Mouse (Mus musculus): Measurements from ENCODE around the gene Stard9. TPM values are rescaled to one million over a fixed set of nuclear protein-coding genes. Genes with fewer than 3 reads are reported as not detected.

Gene Stard9
- total and polyA plus RNA-seq, 3 experiments, result 0.23 to 0.81 (median 0.76) TPM

DNA sequence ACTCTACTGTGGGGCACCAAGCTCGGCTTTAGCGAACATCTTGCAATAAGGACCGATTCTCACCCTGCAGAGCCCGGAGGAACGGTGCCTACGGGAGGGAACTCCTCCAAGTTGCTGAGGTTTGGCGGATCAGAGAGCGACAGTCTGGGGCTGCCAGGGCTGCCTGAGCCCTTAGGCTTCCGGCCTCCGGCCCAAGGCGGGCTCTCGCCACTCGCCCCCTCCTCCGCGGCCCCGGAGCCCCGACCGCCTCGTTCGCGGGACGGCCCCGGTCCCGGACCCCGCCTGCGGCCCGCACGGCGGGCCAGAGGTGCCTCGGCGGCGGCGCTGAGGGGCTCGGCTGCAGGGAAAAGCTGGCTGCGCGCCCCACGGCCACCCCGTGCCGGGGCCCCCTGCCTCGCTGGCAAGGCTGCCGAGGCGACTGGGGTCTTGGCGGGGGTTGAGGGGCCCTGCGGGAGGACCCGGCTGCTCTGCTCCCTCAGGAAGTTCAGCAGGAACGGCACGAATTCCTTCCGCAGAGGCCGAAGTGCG, 101.8 kb downstream of the Stard9 start:
- no peak overlapping the region for H3K27ac ChIP-seq (ENCODE audit: insufficient read depth, low read depth)
- H3K4me1 ChIP-seq (ENCODE audit: control insufficient read depth in 1 of 2, insufficient read depth in 2 of 2), result peaks cover 13 to 51% of the 10 kb centered on the region in 2 experiments
- H3K9me3 ChIP-seq (replicated peaks; ENCODE audit: low read length), result no peaks in the 10 kb centered on the region
- H3K9ac ChIP-seq (ENCODE audit: insufficient read depth, low read depth), result peak overlapping the region; percentile 85
- peaks cover 11% of the 10 kb centered on the region; the same call in 1 of the 2 replicates for H3K79me2 ChIP-seq (replicated peaks; ENCODE audit: control insufficient read depth, extremely low read depth, insufficient read depth, poor library complexity, severe bottlenecking)
- H3K4me2 ChIP-seq (ENCODE audit: insufficient read depth, low read depth, poor library complexity, severe bottlenecking), result peak overlapping the region; percentile 63; the same call in 1 of the 2 replicates
- H3K4me3 ChIP-seq (replicated peaks in 1 of 3; ENCODE audit: low read depth in 2 of 3, low read length in 2 of 3, poor library complexity in 1 of 3), result peak overlapping the region; percentile 83 to 98 (median 84)
- peaks cover 23 to 41% of the 10 kb centered on the region in 2 experiments for H3K36me3 ChIP-seq (replicated peaks in 1 of 2; ENCODE audit: control insufficient read depth in 1 of 2, insufficient read depth in 1 of 2, low read length in 1 of 2)
- TF ChIP-seq CTCF (conservative IDR thresholded peaks at IDR 0.05 in 1 of 2, IDR thresholded peaks at IDR 0.05 in 1 of 2; ENCODE audit: low read depth in 2 of 2, low read length in 2 of 2) (no peak), ZC3H11A (IDR thresholded peaks at IDR 0.05; ENCODE audit: low read depth, low read length) (no peak), ZNF384 (IDR thresholded peaks at IDR 0.05; ENCODE audit: low read depth, low read length) (no peak), JUND (conservative IDR thresholded peaks at IDR 0.05; ENCODE audit: low read depth, low read length) (no peak), E2F4 (IDR thresholded peaks at IDR 0.05; ENCODE audit: insufficient replicate concordance, low read depth, low read length) (no peak), IRF4 (IDR thresholded peaks at IDR 0.05; ENCODE audit: low read depth, low read length) (no peak), USF1 (IDR thresholded peaks at IDR 0.05; ENCODE audit: low read depth, low read length) (no peak), MYC (IDR thresholded peaks at IDR 0.05; ENCODE audit: low read depth, low read length) (no peak), ELF1 (IDR thresholded peaks at IDR 0.05; ENCODE audit: low read depth, low read length) (no peak), CHD2 (IDR thresholded peaks at IDR 0.05; ENCODE audit: low read length) (no peak), ETS1 (conservative IDR thresholded peaks at IDR 0.05; ENCODE audit: low read depth, low read length) (no peak), ZMIZ1 (IDR thresholded peaks at IDR 0.05; ENCODE audit: low read depth, low read length) (no peak), TCF12 (IDR thresholded peaks at IDR 0.05; ENCODE audit: low read depth, low read length) (no peak), NELFE (IDR thresholded peaks at IDR 0.05; ENCODE audit: low read depth, low read length) (no peak), NRF1 (IDR thresholded peaks at IDR 0.05; ENCODE audit: low read depth, low read length) (no peak)
- in situ Hi-C loops (cut with MboI; ENCODE audit: low pct_ligation_motif_present, low pct_unique_long_range_greater_than_20kb, low sequenced_read_pairs), result no loop called here
- no peak for DNase-seq (ENCODE audit: extremely low read depth)
- no peaks in the 10 kb centered on the region for H3K27me3 ChIP-seq (replicated peaks)
- dilution Hi-C loops (cut with MboI; ENCODE audit: extremely low pct_ligation_motif_present, extremely low pct_unique_long_range_greater_than_20kb, low sequenced_read_pairs), result no loop called here

DNA sequence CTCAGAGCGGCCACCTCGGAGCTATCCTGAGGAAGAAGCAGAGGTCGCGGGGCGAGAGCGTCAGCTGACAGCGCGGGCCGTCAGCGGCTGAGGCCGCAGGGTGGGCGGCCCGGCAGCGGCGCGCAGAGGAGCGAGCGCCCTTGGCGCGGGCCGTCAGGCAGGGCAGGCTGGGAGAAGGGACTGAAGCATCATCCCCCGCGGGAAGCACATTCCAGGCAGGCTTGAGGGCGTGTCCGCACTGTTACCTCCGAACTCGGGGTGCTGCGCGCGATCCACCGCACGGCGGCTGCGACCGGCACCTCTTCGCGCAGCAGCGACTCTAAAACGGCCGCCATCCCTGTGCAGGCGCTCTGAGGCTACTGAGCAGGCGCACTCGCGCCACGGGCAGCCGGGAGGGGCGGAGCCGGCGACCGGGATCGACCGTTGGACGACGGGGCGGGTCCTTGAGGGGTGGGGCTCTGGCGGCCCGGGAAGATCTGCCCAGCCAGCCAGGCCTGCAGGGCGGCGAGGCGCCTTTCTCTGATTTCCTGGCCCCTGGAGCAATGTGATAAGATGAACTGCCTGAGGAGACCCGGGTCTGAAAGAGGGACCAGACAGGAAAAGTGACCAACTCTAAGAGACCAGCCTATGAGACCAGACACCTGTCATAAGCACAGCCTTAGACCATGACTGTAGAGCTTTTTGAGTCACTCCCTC, 102.4 kb downstream of the Stard9 start:
- Histone ChIP-seq H3K4me3 (replicated peaks in 1 of 3; ENCODE audit: low read depth in 2 of 3, low read length in 2 of 3, poor library complexity in 1 of 3) (peak overlapping the region; percentile 83 to 98 (median 86)), H3K9ac (ENCODE audit: insufficient read depth, low read depth) (peak overlapping the region; percentile 85), H3K9me3 (replicated peaks; ENCODE audit: low read length) (no peaks in the 10 kb centered on the region), H3K27me3 (replicated peaks) (no peaks in the 10 kb centered on the region), H3K36me3 (replicated peaks in 1 of 2; ENCODE audit: control insufficient read depth in 1 of 2, insufficient read depth in 1 of 2, low read length in 1 of 2) (peaks cover 22 to 37% of the 10 kb centered on the region in 2 experiments), H3K27ac (ENCODE audit: insufficient read depth, low read depth) (peak overlapping the region; percentile 21; the same call in 1 of the 2 replicates), H3K4me2 (ENCODE audit: insufficient read depth, low read depth, poor library complexity, severe bottlenecking) (peak overlapping the region; percentile 91; the same call in 1 of the 2 replicates), H3K4me1 (ENCODE audit: control insufficient read depth in 1 of 2, insufficient read depth in 2 of 2) (peaks cover 10 to 45% of the 10 kb centered on the region in 2 experiments), H3K79me2 (replicated peaks; ENCODE audit: control insufficient read depth, extremely low read depth, insufficient read depth, poor library complexity, severe bottlenecking) (peaks cover 11% of the 10 kb centered on the region; the same call in 1 of the 2 replicates)
- DNase-seq (ENCODE audit: extremely low read depth), result peak; percentile 88
- TF ChIP-seq ZC3H11A (IDR thresholded peaks at IDR 0.05; ENCODE audit: low read depth, low read length) (no peak), SIN3A (IDR thresholded peaks at IDR 0.05; ENCODE audit: low read length) (peak; percentile 16; the same call in 1 of the 2 replicates), UBTF (IDR thresholded peaks at IDR 0.05; ENCODE audit: low read depth, low read length) (peak; percentile 43; the same call in 1 of the 2 replicates), POLR2A (IDR thresholded peaks at IDR 0.05; ENCODE audit: low read depth, low read length) (peak; percentile 89), RAD21 (IDR thresholded peaks at IDR 0.05; ENCODE audit: low read depth, low read length) (no peak), EP300 (IDR thresholded peaks at IDR 0.05; ENCODE audit: low read length) (no peak), TCF12 (IDR thresholded peaks at IDR 0.05; ENCODE audit: low read depth, low read length) (peak; percentile 84), NRF1 (IDR thresholded peaks at IDR 0.05; ENCODE audit: low read depth, low read length) (peak; percentile 83), KAT2A (IDR thresholded peaks at IDR 0.05; ENCODE audit: insufficient replicate concordance, low read length) (0 out of 2 replicates have a peak, but pooled peaks have one; percentile 15), ZMIZ1 (IDR thresholded peaks at IDR 0.05; ENCODE audit: low read depth, low read length) (peak; percentile 79; the same call in 1 of the 2 replicates), HCFC1 (IDR thresholded peaks at IDR 0.05; ENCODE audit: low read depth, low read length) (peak; percentile 9), NELFE (IDR thresholded peaks at IDR 0.05; ENCODE audit: low read depth, low read length) (peak; percentile 87), MXI1 (IDR thresholded peaks at IDR 0.05; ENCODE audit: low read depth, low read length) (peak; percentile 72; the same call in 1 of the 2 replicates), POLR2AphosphoS2 (IDR thresholded peaks at IDR 0.05; ENCODE audit: low read depth, low read length) (peak; percentile 33; the same call in 1 of the 2 replicates)
- in situ Hi-C loops (cut with MboI; ENCODE audit: low pct_ligation_motif_present, low pct_unique_long_range_greater_than_20kb, low sequenced_read_pairs), result no loop called here
- dilution Hi-C loops (cut with MboI; ENCODE audit: extremely low pct_ligation_motif_present, extremely low pct_unique_long_range_greater_than_20kb, low sequenced_read_pairs), result no loop called here
